Mouse (Mus musculus) lung, adult 18-20 months (tissue): ENCODE results near the gene Chchd10.

Experiments used
- DNase-seq, 2 experiments: peaks; one replicate each; pipeline ENCODE4 v3.0.0; 2022; ENCODE audit warnings: mixed read lengths in 2 of 2

Chchd10 gene

DNA sequence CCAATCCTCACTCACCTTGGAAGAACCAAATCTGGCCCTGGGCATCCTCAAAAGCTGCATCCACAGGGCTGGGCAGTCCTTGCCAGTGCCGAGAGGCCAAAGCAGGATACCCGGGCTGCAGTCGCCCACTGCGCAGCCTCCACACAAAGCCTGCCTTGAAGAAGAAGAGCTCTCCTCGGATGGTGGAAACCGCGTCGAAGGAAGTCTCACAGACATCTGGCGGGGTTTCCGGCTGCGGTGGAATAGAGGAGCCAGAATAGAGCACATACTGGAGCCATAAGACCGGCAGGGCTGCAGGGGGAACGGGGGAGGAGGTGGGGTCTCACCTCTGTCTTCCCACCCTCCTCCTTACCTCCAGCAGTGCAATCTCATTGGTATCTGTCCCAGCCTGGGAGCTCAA, 6.5 kb upstream of the Chchd10 start:
- DNase-seq = no peak

DNA sequence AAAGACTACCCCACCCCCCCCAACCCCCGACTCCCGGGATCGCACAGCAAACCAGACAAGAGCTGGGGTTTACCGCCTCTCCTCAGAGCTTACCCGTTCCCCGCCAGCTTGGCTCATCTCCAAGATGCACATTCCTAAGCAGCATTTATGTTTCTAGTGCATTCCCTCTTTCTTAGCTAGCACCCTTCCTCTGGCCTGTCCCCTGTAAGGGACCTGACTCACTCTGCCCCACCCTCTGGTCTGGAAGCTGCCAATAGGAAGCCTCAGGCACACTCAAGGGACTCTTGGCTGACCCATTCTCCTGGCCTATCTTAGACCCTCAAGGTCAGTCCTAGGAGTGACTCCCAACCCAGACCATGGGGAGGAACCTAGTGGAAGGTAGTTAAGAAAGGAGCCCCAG, 2.6 kb upstream of the Chchd10 start:
- peak; percentile 50 to 72 for DNase-seq

DNA sequence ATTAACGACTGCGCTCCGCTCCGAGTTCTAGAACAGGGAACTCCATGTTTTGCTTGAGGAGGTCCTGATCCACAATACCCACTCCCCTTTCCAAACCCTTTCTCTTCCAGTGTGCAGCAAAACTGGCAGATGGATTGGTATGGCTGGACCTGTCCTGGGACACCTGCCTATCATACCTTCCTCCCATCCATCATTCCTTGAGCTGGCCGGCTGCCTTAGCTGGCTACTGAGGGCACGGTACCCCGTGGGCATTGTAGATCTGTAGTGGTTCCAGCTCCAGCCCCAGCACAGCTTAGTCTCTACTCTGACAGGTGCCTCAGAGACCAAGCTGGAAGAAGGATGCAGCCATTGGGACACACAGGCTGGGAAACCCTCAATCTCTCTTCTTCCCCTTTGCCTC, 1.6 kb upstream of the Chchd10 start:
- no peak for DNase-seq

DNA sequence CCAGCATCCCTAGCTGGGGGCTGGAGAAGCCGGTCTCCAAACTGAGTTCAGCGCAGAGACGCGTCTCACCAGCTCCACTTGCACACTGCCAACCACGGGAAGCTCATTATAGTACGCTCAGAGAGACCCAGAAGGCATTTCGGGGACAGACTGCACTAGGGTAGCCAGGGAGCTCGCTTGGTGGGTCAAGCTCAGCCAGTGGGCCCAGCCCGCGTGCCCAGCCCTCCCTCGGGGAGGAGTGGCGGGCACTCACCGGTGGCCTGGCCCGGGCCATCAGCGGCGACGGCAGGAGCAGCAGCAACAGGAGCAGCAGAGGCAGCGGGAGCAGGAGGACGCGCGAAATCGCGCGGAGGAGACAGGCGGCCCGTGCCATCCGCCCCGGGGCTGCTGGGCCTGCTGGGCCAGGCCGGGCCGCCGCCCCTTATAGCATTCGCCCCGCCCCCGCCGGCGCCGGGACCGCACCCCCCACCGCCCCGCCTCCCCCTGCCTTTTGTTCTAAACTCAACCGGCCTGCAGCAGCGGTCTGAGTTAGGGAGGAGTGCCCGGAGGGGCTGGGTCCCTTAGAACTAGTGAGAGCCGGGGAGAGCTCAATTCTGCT, 750 bp upstream of the Chchd10 start:
- peak; percentile 59 for DNase-seq

DNA sequence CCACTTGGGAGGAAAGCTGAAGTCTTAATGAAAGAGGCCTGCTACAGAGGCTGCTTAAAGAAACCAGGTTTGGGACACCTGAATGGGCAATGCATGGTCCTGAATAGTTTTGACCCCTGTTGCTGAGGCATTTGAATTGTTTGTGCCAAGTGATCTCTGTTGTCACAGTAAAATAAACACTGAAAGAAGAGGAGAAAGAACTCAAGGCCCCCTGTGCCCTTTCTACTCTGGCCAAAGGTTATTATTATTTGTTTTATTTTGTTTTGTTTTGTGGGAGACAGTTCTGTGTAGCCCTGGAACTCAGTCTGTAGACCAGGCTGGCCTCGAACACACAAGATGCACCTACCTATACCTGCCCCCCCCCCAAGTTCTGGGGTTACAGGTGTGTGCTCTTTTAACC, 2.1 kb downstream of the Chchd10 start:
- no peak for DNase-seq

DNA sequence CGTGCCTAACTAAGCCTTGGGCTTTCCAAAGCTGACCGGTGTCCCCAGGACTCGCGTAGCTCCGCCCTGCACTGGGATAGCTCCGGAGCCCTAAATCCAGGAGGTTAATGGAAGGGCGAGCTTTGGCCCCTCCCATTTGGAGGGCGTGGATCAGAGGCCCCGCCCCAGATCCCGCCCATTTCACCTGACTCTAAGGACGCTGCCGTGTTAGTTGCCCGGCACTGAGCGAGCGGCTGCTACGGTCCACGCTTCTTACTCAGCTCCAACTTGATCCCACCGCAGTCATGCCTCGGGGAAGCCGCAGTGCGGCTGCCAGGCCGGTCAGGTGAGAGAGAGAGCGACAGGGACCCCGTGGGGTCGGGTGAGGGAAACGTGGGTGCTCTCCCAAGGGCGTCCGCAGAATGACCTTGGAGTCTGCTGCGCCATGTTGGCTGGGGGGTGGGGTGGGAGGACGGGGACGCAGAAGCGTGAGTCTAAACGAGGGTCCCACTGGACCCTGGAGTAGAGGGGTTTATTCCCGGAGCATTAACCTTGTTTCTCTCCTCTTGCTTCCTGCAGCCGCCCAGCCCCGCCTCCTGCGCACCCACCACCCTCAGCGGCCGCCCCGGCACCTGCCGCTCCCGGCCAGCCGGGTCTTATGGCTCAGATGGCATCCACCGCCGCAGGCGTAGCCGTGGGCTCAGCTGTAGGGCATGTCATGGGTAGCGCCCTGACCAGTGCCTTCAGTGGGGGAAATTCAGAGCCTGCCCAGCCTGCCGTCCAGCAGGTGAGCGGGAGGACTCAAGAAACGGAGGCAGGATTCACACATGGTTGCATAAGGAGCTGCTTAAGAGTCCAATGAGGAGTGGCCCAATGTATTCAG, 3.0 kb downstream of the Chchd10 start, which contains the start of gene Mmp11:
Gene Mmp11, minus strand, starts transcription at position 817 of the 862 bp plus-strand sequence.
- peak; percentile 79 to 82 for DNase-seq

DNA sequence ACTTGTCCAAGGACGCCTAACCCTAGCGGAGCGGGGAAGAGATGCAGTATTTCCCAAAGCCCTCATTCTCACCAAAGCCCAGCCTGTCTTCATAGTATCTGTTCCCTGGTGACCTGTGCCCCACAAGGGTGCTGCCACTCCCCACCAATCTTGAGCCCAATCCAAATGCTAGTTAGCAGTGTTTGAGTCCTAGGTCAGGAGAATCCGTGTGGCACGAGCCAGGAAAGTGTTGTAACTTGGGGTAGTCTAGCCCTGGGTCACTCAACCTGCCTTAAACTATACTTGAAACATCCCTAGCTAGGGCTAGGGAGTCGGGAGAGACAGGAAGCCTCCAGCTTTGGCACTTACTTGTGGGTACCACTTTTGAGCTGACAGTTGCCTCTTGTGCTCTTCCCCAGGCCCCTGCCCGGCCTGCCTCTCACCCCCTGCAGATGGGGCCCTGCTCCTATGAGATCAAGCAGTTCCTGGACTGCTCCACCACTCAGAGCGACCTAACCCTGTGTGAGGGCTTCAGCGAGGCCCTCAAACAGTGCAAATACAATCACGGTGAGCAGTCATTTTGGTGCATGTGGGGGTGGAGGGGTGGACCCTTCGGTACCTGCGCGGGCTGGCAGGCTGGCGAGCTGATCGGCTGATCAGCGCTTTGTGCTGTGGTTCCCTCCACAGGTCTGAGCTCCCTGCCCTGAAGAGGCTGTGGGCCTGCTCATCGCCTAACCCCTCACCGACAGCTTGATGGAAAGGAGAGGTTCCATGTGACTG, 4.2 kb downstream of the Chchd10 start:
- no peak for DNase-seq

DNA sequence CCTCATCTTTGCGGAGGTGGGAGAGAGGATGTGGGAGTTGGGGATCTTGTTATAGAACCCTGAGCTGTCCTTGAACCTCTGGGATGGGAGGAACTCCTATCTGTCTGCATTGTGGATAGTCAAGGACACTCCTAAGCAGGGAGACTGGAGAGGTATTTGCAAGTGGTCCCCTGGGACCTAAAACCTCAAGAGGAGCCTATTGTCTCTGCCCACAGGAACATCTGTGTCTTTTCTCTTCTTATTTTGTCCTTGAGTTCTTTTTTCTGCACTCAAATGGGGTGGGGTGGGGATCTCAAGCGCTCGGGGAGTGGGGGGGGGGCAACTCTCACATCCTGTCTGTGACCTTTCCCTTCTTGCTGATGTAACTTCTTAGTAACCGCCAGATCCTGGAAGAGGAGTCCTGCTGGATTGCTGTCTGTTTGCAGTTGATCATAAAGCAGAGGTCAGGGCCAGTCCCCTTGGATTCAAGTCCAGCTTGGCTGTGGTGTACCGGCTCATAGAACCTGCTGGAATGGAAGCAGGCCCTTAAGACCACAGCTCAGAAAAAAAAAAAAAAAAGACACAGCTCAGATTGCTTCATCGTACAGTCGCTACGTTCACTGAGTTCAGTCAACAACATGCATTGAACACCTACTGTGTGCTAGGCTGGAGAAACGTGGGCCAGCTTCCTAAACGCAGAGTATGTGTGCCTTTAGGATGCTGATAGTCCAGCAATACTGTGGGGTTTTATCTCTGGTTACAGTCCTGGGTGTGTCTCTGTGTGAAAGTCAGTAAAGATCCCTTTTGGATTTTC, 5.1 kb downstream of the Chchd10 start:
- DNase-seq = no peak

DNA sequence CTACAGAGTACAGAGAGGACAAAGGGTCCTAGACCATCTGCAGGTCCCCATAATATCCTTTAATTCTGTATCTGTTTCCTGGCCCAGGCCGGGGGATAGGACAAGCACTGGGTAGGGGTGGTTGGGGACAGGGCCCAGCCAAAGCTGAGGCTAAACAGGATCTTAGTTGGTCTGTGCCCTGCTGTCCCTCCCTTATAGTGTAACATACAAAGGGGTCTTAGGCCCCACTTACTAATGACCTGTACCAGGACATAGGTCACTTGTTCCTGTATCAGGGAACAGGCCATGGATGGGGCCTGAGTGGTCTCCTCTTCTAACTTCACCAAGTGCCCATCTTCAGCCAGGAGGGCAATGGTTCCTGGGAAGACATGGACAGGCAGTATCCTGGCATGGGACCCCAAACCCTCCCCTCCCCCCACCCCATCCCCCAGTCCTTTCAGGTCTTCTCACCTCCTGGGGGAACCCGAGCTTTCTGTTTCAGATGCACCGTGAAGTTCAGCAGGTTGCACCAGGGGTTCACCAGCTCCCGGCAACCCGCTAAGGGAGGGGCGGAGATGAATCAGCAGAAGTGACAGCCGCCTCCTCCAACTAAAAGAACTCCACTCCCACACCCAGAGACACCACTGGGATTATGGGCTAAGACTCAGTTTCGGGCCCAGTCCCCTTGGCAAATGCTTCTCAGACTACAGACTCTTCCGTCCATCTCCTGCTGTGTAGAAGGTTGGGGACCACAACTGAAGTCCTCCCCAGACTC, 6.7 kb downstream of the Chchd10 start:
- DNase-seq = no peak

DNA sequence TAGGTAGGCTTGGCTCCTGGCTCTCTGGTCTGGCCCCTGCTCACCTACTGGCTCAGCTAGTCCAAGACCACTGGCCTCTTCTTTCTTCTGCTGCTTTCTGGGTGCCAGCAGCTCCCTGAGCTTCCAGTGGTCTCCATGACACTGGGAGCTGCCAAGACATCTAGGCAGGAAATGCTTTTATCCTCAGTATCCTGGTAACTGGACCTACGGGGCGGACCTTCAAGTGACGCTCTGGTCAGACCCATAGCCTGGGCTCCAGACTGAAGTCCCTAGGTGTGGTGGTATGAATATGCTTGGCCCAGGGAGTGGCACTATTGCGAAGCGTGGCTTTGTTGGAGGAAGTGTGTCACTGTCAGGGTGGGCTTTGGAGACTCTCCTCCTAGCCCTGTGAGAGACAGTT, 7.6 kb downstream of the Chchd10 start, which contains the start of gene Gm867:
Gene Gm867, minus strand, starts transcription at position 153 of the 400 bp plus-strand sequence.
- no peak for DNase-seq

DNA sequence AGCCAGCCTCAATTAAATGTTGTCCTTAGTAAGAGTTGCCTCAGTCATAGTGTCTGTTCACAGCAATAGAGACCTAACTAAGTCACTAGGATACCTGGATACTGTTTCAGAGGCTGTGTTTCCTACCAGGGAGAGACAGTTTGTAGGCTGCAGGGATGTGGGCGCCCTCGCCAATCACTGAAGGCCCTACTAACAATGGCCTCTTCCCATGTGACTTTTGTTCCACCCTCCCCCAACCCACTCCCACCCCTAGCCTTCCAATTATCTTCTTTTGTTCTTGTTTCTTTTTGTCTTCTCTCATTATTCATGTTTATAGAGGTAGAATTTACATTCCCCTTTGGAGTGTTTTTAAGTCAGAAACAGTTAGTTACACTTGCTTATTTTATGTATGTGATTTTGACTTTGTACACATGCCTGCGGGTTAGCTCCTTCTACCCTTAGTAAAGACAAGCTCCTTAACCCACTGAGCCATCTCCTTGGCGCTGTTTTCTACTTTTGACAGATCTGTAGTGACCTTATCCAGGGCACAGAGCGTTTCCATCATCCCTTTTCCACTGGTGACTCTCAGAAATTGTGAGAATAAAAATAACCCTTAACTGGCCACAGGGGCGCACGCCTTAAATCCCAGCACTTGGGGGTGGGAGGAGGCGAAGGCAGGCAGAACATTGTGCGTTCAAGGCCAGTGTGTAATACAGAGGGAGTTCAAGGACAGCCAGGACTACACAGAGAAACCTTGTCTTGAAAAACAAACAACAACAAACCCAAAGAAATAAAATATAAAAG, 8.3 kb downstream of the Chchd10 start:
- no peak for DNase-seq

DNA sequence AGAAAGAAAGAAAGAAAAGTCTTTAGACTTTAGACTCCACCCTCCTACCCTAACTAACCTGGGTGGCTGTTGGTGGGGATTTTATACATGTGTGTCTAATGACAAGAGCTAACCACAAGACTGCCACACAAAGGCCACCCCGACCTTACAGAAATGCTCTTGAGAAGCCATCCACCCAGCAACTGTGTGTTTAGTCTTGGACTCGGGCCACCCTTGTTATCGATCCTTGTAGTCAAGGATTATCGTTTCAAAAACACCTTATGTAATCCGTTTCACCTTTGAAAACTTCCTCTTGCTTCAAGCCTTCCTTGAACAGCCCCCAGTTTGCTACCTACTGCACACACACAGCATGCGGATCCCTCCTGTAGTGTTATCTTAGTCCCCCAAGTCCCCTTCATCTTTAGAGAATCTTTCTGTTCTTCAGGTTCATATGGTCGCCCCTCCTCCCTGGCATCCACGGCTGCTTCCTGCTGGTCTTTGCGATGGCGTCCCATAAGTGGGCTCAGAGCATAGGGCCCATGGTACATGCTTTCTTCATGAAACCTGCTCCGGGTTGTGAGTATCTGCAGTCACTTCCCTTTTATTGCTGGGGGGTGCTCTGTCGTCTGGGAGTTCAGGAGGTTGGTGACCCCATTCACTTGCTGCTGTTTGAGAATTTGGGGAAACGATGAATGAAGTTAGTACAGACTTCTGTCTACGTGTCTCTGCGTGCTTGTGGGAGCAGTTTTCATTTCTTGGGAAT, 10.0 kb downstream of the Chchd10 start, which contains the start of gene Vpreb3:
Gene Vpreb3, plus strand, starts transcription at position 322 of the 742 bp plus-strand sequence.
- peak; percentile 37 to 68 for DNase-seq

DNA sequence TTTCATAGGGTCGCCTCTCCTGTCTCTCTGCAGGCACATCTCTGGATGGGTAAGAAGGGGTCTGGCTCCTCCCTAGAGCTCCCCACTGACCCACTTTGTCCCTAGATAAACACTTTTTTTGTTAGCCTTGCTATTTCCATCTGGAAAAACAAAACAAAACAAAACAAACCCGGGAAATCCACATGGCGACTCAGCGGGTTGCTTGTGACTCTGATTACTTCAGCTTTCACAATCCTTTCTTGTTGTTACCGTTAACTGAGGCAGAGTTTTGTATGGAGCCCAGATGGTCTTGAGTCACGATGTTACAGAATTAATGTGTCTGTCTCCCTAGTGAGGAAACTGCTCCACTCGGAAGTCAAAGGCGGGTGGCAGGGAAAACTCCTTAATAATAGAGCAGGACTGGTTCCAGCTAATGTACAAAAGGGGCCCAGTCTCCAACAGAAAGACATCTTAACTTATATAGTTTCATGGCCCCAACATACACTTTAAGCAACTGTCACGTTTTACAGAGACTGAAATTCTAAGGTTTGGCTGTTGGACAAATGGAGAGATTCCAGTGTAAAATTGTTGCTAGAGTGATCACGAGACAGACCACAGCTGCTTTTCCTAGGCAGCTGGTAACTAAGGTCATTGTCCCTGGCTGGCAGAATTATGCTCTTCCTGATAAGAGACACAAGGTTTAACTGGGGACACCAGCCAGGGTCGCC, 11.3 kb downstream of the Chchd10 start:
- DNase-seq = peak in 1 of 2 experiments; percentile 9

DNA sequence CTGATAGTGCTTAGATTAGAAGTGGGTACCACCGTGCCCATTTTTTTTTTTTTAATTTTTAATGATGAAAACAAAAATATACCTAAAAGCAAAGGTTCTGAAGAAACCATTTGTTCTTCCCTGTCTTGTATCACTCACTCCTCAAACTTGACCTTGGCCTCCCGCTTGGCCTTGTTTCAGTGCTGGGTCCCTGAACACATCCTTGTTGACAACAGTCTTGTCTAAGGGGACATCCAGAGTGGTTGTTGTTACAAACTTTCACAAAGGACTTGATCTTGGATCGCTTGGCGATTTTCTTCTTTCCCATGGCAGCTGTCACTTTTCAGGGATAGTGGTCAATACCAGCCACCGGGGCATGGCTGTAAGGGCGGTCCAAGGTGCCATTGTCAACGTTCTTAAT, 12.3 kb downstream of the Chchd10 start:
- no peak for DNase-seq

DNA sequence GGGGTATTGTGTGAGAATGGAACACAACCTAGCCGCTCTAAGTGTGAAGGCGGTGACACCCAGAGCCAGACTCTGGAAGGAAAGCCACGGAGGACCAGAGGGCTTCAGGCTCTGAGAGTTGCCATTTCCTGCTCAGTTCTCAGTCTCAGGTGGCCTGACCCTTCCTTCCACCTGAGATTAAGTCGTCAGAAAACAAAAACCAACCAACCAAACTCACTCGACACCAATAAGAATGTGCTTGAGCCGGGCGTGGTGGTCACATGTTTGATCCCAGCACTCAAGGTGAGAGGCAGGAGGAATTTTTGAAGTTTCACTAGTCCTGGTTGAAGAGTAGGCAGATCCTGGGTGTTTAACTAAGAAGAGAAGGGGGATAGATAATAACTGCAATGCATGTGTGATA, 13.0 kb downstream of the Chchd10 start:
- peak; percentile 81 to 84 for DNase-seq

DNA sequence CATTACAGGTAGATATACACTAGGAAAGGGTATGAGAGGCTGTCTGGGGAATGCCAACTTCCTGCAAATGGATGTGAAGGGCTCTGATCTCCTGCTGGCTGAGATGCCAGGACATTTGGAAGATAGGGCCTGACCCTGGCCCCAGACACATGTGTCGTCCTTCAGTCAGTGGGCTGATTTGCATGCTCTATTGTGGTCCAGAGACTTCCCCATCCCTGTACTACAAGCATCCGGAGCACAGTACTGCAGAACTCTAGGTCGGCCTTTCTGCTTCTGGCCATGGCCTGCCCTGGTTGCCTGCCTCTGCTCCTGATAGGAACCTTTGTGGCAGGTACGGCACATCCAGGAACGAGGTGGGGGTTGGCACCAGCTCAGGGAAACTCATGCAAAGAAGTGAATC, 15.1 kb downstream of the Chchd10 start:
- no peak for DNase-seq

DNA sequence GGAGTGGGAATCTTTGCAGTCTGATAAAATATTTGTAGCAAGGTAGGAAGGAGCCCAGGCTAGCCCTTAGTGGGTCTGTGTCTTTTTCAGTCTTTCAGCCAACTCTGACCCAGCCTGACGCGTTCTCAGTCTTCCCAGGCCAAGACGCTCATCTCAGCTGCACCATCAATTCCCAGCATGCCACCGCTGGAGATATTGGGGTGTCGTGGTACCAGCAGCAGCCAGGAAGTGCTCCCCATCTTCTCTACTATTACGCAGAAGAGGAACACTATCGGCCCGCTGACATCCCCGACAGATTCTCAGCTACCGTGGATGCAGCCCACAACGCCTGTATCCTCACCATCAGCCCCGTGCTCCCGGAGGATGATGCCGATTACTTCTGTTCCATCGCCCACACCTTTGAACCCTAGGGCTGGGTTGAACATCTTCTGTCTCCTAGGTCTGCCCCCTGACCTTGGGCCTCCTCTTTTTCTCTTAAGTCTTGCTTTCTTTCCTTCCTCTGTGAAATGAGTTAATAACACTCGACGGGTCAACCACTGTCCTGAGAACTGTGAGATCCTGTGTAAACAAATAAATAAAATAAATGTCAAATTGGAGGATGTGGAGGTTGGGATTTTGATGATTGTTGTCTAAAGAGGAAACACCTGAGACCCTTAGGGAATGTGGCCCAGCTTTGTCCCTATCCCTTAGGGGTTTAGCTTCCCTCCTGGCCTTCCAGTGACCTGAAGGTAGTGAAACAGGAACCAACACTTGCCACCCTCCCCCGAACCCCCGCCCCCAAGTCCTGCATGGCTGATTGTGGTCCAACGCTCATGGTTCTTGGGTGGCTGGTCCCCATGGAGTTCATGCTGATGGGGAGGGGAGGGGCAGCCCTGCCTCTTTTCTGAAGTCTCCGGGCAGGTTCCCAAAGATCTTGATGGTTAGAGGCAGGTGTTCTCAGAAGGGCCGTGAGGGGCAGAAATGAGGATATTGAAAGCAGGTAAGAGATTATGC, 16.4 kb downstream of the Chchd10 start:
- DNase-seq = no peak

DNA sequence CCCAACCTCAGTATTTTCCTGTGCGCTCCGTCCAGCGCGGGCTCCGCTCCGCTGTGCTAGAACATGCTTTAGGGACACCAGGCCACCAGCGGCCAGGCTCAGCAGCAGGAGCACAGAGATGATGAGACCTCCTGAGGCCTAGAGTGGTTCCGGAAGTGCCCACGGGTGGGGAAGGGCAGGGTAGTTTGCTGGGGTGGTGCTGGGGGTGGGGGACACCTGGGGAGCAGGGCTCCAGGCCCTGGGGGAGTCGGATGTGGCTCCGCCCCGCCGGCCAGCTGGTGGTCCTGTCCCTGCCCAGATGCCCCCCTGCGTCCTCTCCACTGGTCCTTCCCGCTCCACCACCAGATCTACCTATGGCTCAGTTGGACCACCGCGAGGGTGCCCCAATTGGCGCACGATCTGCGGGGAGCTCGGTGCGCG, 17.9 kb downstream of the Chchd10 start:
- DNase-seq = no peak
